Mouse (Mus musculus) limb, embryonic 15.5 days (tissue): ENCODE data around the gene Foxm1. TPM values are rescaled to one million over a fixed set of nuclear protein-coding genes. Genes with fewer than 3 reads are reported as not detected.

ENCODE experiments used
- polyA plus RNA-seq: library from polyadenylated mRNA; unstranded; fragments of >200 nt; fragmentation: Nextera tagmentation; extraction: Ambion mirVana; gene quantifications from 2 replicates; pipeline ENCODE4 v1.2.1, GENCODE M21; 2015

Gene Foxm1
- polyA plus RNA-seq, 1 experiment from 2014 or later = 26.7 TPM

Other genes with a start within 250 kb of the Foxm1 start
- 140 and 141 TPM in 2 replicates for gene Tspan9, start 219.4 kb upstream of the Foxm1 start, polyA plus RNA-seq
- 4.9 and 8.9 TPM in 2 replicates for gene Tead4, start 62.1 kb upstream of the Foxm1 start, polyA plus RNA-seq
- gene Tulp3, start 7.1 kb upstream of the Foxm1 start, polyA plus RNA-seq = 19.7 and 19.8 TPM in 2 replicates
- 115 and 118 TPM in 2 replicates for gene Rhno1, start 56 bp upstream of the Foxm1 start, polyA plus RNA-seq
- gene Tex52, start 12.5 kb downstream of the Foxm1 start, polyA plus RNA-seq = 0.26 and 0.34 TPM in 2 replicates
- gene Gm44596, start 12.5 kb downstream of the Foxm1 start, polyA plus RNA-seq = not detected in 2 replicates
- gene Nrip2, start 36.3 kb downstream of the Foxm1 start, polyA plus RNA-seq = 5.0 and 5.4 TPM in 2 replicates
- gene Itfg2, start 62.0 kb downstream of the Foxm1 start, polyA plus RNA-seq = 31.0 and 31.8 TPM in 2 replicates
- 343 and 346 TPM in 2 replicates for gene Fkbp4, start 75.7 kb downstream of the Foxm1 start, polyA plus RNA-seq
- 0.10 and 1.2 TPM in 2 replicates for gene Pzp, start 163.8 kb downstream of the Foxm1 start, polyA plus RNA-seq
- 0.23 TPM in 1 of 2 replicates, not detected in the other for gene A2ml1, start 218.6 kb downstream of the Foxm1 start, polyA plus RNA-seq